Mouse (Mus musculus) urinary bladder, adult 18-20 months (tissue): ENCODE data around the gene Olfr437.
"Not testable (repeated sequence)": the region's sequence is repeated elsewhere in the genome, so short reads cannot be mapped to it uniquely, and the experiment has no call there.

ENCODE experiments used
- DNase-seq, 2 experiments: peaks; one replicate each; pipeline ENCODE4 v3.0.0; 2022; ENCODE audit warnings: low spot score in 2 of 2, mixed read lengths in 2 of 2

Gene Olfr437

GRCm38 (mm10) chr6:43162982-43163381 lies at the start of gene Olfr437:
TSS of gene Olfr437 (plus strand) at chr6:43163282.
- no peak for DNase-seq

GRCm38 (mm10) chr6:43146267-43146666 lies 16.8 kb upstream of the Olfr437 start, which contains the start of gene Olfr237-ps1:
TSS of gene Olfr237-ps1 (plus strand) at chr6:43146567.
- not testable (repeated sequence) for DNase-seq

GRCm38 (mm10) chr6:43159502-43159901 lies 3.6 kb upstream of the Olfr437 start:
- no peak for DNase-seq

GRCm38 (mm10) chr6:43167246-43167645 lies 4.2 kb downstream of the Olfr437 start:
- no peak for DNase-seq

- no peak for DNase-seq
Observed at GRCm38 (mm10) chr6:43171840-43172239, 8.8 kb downstream of the Olfr437 start, which contains the start of gene Olfr13. TSS of gene Olfr13 (plus strand) at chr6:43172140.

- no peak for DNase-seq
Observed at GRCm38 (mm10) chr6:43178129-43178528, 15.0 kb downstream of the Olfr437 start.

GRCm38 (mm10) chr6:43178584-43179501 lies 15.8 kb downstream of the Olfr437 start:
- no peak for DNase-seq

- no peak for DNase-seq
Observed at GRCm38 (mm10) chr6:43190986-43191385, 27.9 kb downstream of the Olfr437 start.

- DNase-seq, result no peak
Observed at GRCm38 (mm10) chr6:43196781-43197180, 33.7 kb downstream of the Olfr437 start, which contains the start of gene Olfr435. TSS of gene Olfr435 (plus strand) at chr6:43197146.

GRCm38 (mm10) chr6:43198094-43198493 lies 35.0 kb downstream of the Olfr437 start:
- no peak for DNase-seq

- DNase-seq, result no peak
Observed at GRCm38 (mm10) chr6:43202786-43203185, 39.7 kb downstream of the Olfr437 start.

- DNase-seq, result no peak
Observed at GRCm38 (mm10) chr6:43205355-43205754, 42.3 kb downstream of the Olfr437 start.

- DNase-seq, result not testable (repeated sequence)
Observed at GRCm38 (mm10) chr6:43212873-43213272, 49.8 kb downstream of the Olfr437 start, which contains the start of gene Olfr434. TSS of gene Olfr434 (plus strand) at chr6:43213021.
